Mouse (Mus musculus): ENCODE measurements around the gene Etv5. TPM values are rescaled to one million over a fixed set of nuclear protein-coding genes. Genes with fewer than 3 reads are reported as not detected.
A peak's percentile ranks its signal among the peaks of the same experiment; 100 is the strongest.

Etv5 gene
- polyA plus RNA-seq, 1 experiment from 2014 or later, result 13.4 TPM

- H3K9me3 ChIP-seq (ENCODE audit: control insufficient read depth, low read length), result no peaks in the 10 kb centered on the region
- DNase-seq (ENCODE audit: low spot score, missing footprints) (no peak), ATAC-seq (ENCODE audit: low FRiP score) (no peak)
- no peak overlapping the region for H3K9ac ChIP-seq (ENCODE audit: low read length)
- WGBS, result 38% methylated on average over 5 of the region's 5 CpGs
- no peaks in the 10 kb centered on the region for H3K36me3 ChIP-seq (ENCODE audit: control insufficient read depth, insufficient read depth, low read length)
- peaks cover 15% of the 10 kb centered on the region for H3K4me1 ChIP-seq (ENCODE audit: control insufficient read depth, insufficient read depth, low read length)
- no peak overlapping the region for H3K4me3 ChIP-seq (ENCODE audit: low read depth, low read length)
- no peak overlapping the region for H3K27ac ChIP-seq (ENCODE audit: low read depth, low read length)
- peaks cover 31% of the 10 kb centered on the region for H3K27me3 ChIP-seq (ENCODE audit: control insufficient read depth, insufficient read depth, low read length)
- no peak overlapping the region for H3K4me2 ChIP-seq
Observed at GRCm38 (mm10) chr16:22434530-22434929, 5.0 kb downstream of the Etv5 start.

GRCm38 (mm10) chr16:22433944-22434343 is 5.6 kb downstream of the Etv5 start:
- peaks cover 31% of the 10 kb centered on the region for H3K27me3 ChIP-seq (ENCODE audit: control insufficient read depth, insufficient read depth, low read length)
- ATAC-seq (ENCODE audit: low FRiP score), result no peak
- 12% methylated on average over 12 of the region's 12 CpGs for WGBS
- no peaks in the 10 kb centered on the region for H3K9me3 ChIP-seq (ENCODE audit: control insufficient read depth, low read length)
- no peak overlapping the region for H3K9ac ChIP-seq (ENCODE audit: low read length)
- H3K36me3 ChIP-seq (ENCODE audit: control insufficient read depth, insufficient read depth, low read length), result no peaks in the 10 kb centered on the region
- DNase-seq (ENCODE audit: low spot score, missing footprints), result peak; percentile 89
- H3K4me1 ChIP-seq (ENCODE audit: control insufficient read depth, insufficient read depth, low read length), result peaks cover 16% of the 10 kb centered on the region
- peak overlapping the region; percentile 2; the same call in 1 of the 2 replicates for H3K4me2 ChIP-seq
- H3K4me3 ChIP-seq (ENCODE audit: low read depth, low read length), result no peak overlapping the region
- no peak overlapping the region for H3K27ac ChIP-seq (ENCODE audit: low read depth, low read length)

DNA sequence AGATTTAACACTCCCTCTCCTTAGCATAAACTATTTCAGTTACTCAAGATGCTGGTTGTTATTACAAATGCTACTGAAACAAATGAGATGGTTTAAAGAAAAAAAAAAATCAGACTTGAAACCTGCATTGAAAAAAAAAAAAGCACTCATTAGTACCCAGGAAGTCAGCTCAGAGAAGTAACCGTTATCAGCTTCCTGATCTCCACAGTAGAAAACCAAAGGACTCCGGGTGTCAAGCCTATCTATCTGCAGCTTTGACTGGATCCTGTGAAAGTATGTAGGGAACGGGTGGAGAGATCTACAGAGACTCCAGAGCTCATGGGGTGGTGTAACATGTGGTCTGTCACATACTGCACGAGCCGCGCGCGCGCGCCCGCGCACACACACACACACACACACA is 7.7 kb downstream of the Etv5 start:
- no peaks in the 10 kb centered on the region for H3K9me3 ChIP-seq (ENCODE audit: control insufficient read depth, low read length)
- no peaks in the 10 kb centered on the region for H3K36me3 ChIP-seq (ENCODE audit: control insufficient read depth, insufficient read depth, low read length)
- DNase-seq (ENCODE audit: low spot score, missing footprints), result no peak
- H3K27me3 ChIP-seq (ENCODE audit: control insufficient read depth, insufficient read depth, low read length), result peaks cover 18% of the 10 kb centered on the region
- H3K4me1 ChIP-seq (ENCODE audit: control insufficient read depth, insufficient read depth, low read length), result peaks cover 17% of the 10 kb centered on the region
- H3K9ac ChIP-seq (ENCODE audit: low read length), result no peak overlapping the region
- ATAC-seq (ENCODE audit: low FRiP score), result no peak
- H3K4me3 ChIP-seq (ENCODE audit: low read depth, low read length), result no peak overlapping the region
- no peak overlapping the region for H3K27ac ChIP-seq (ENCODE audit: low read depth, low read length)
- 92% methylated on average over 12 of the region's 12 CpGs for WGBS
- H3K4me2 ChIP-seq, result no peak overlapping the region

DNA sequence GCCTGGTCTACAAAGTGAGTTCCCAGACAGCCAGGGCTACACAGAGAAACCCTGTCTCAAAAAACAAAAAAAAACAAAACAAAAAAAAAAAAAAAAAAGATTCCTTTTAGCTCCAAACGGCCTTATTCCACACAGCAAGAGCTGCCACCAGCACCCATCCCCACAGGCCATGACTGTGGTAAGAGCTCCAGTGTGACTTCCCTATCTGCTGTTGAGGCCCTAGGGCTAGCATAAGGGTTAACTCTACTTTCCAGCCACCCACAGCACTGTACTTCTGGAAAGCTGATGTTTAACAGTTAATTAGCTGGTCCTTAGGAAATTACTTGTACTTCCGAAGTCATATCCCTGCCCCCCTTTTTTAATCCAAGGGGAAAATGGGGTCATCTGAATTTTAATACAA is 8.2 kb downstream of the Etv5 start:
- DNase-seq (ENCODE audit: low spot score, missing footprints) (no peak), ATAC-seq (ENCODE audit: low FRiP score) (no peak)
- Histone ChIP-seq H3K4me3 (ENCODE audit: low read depth, low read length) (no peak overlapping the region), H3K4me1 (ENCODE audit: control insufficient read depth, insufficient read depth, low read length) (peaks cover 17% of the 10 kb centered on the region), H3K27me3 (ENCODE audit: control insufficient read depth, insufficient read depth, low read length) (peaks cover 16% of the 10 kb centered on the region), H3K36me3 (ENCODE audit: control insufficient read depth, insufficient read depth, low read length) (no peaks in the 10 kb centered on the region), H3K27ac (ENCODE audit: low read depth, low read length) (no peak overlapping the region), H3K9me3 (ENCODE audit: control insufficient read depth, low read length) (no peaks in the 10 kb centered on the region), H3K4me2 (no peak overlapping the region), H3K9ac (ENCODE audit: low read length) (no peak overlapping the region)
- 78% methylated on average over 2 of the region's 2 CpGs for WGBS

DNA sequence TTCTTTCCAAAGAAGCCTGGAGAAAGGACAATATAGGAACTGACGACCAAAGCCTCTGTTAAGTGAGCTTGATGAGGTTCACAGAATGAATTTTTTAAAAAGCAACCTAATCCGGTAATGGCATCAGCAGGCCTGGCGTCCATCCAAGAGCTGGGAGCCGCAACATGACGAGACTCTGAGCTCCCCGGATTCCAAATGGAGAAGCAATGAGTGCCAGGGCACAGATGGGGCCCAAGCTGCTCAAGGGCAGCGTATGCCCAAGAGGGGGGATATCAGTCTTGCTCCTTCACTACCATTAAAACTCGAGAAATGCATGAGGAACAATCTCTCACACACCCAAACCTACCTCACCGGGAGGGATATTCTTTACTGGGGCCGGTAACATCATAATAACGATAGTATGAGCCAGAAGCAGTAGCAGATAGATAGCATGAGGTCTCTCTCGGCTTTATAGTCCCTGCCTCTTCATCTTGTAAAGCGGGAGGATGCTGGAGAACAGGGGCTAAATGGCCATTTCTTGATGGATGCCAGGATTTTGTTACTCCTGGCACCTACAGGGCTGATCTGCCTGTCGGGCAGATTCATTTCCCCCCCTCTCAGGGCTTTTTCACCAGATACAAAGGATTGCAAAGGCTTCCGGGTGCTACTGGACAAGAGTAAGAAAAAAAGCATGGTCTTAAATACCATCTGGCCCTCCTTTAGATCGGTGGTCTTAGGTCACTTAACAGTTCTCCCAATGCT is 9.1 kb downstream of the Etv5 start:
- no peaks in the 10 kb centered on the region for H3K36me3 ChIP-seq (ENCODE audit: control insufficient read depth, insufficient read depth, low read length)
- peaks cover 17% of the 10 kb centered on the region for H3K4me1 ChIP-seq (ENCODE audit: control insufficient read depth, insufficient read depth, low read length)
- H3K4me2 ChIP-seq, result no peak overlapping the region
- WGBS, result 75% methylated on average over 16 of the region's 16 CpGs
- ATAC-seq (ENCODE audit: low FRiP score) (no peak), DNase-seq (ENCODE audit: low spot score, missing footprints) (peak; percentile 84)
- H3K4me3 ChIP-seq (ENCODE audit: low read depth, low read length), result no peak overlapping the region
- no peak overlapping the region for H3K27ac ChIP-seq (ENCODE audit: low read depth, low read length)
- no peaks in the 10 kb centered on the region for H3K9me3 ChIP-seq (ENCODE audit: control insufficient read depth, low read length)
- peaks cover 11% of the 10 kb centered on the region for H3K27me3 ChIP-seq (ENCODE audit: control insufficient read depth, insufficient read depth, low read length)
- no peak overlapping the region for H3K9ac ChIP-seq (ENCODE audit: low read length)

DNA sequence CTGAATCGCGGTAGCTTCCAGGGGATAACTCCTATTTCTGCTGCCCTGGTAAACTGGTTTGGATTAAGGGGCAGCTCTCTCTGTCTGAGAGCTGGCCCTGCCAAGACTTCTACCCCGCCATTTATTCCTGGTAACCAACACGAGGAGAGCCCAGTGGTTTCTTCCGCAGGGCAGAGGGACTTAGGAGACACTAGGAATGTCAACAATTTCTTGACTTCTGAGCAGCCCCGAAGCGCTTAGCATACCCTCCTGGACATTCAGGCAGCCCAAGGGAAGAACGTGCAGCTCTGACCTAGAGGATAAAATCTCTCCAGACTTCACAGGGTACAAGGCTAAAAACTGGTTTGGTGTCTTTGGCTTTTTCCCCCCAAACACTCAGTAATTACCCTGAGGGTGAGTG is 10.1 kb downstream of the Etv5 start:
- ATAC-seq (ENCODE audit: low FRiP score) (peak; percentile 28), DNase-seq (ENCODE audit: low spot score, missing footprints) (no peak)
- H3K4me3 ChIP-seq (ENCODE audit: low read depth, low read length), result no peak overlapping the region
- WGBS, result under 1% methylated on average over 8 of the region's 8 CpGs
- H3K9me3 ChIP-seq (ENCODE audit: control insufficient read depth, low read length), result no peaks in the 10 kb centered on the region
- H3K36me3 ChIP-seq (ENCODE audit: control insufficient read depth, insufficient read depth, low read length), result no peaks in the 10 kb centered on the region
- peaks cover 11% of the 10 kb centered on the region for H3K27me3 ChIP-seq (ENCODE audit: control insufficient read depth, insufficient read depth, low read length)
- H3K4me1 ChIP-seq (ENCODE audit: control insufficient read depth, insufficient read depth, low read length), result peaks cover 17% of the 10 kb centered on the region
- H3K4me2 ChIP-seq, result peak overlapping the region; percentile 35
- no peak overlapping the region for H3K9ac ChIP-seq (ENCODE audit: low read length)
- no peak overlapping the region for H3K27ac ChIP-seq (ENCODE audit: low read depth, low read length)

DNA sequence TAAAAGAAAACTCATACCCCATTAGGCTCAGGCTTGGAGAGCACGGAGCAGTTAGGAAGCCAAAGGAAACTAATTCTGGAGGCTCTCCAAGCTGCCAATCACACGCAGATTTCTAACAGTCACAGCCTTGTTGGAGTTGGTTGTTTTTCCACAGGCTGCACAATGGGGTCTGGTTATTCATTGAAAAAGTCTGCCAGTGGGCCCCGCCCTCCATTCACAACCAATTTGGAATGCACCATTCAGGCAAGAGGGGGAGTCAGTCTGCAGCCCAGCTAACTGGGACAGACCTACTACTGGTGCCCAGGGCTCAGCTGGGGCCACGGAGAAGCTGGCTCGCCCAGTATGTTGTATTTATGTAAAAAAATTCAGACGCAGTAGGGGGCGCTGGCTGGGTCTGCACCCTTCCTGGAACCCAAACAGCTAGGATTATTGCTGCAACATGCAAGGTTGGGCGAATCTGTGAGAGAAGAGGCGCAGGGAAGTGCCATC is 10.6 kb downstream of the Etv5 start:
- DNase-seq (ENCODE audit: low spot score, missing footprints), result peak; percentile 98
- Histone ChIP-seq H3K27me3 (ENCODE audit: control insufficient read depth, insufficient read depth, low read length) (peaks cover 11% of the 10 kb centered on the region), H3K4me2 (peak overlapping the region; percentile 35), H3K4me1 (ENCODE audit: control insufficient read depth, insufficient read depth, low read length) (peaks cover 17% of the 10 kb centered on the region), H3K4me3 (ENCODE audit: low read depth, low read length) (no peak overlapping the region), H3K9ac (ENCODE audit: low read length) (no peak overlapping the region), H3K9me3 (ENCODE audit: control insufficient read depth, low read length) (no peaks in the 10 kb centered on the region), H3K36me3 (ENCODE audit: control insufficient read depth, insufficient read depth, low read length) (no peaks in the 10 kb centered on the region), H3K27ac (ENCODE audit: low read depth, low read length) (no peak overlapping the region)
- under 1% methylated on average over 9 of the region's 9 CpGs for WGBS
- ATAC-seq (ENCODE audit: low FRiP score), result peak; percentile 94

DNA sequence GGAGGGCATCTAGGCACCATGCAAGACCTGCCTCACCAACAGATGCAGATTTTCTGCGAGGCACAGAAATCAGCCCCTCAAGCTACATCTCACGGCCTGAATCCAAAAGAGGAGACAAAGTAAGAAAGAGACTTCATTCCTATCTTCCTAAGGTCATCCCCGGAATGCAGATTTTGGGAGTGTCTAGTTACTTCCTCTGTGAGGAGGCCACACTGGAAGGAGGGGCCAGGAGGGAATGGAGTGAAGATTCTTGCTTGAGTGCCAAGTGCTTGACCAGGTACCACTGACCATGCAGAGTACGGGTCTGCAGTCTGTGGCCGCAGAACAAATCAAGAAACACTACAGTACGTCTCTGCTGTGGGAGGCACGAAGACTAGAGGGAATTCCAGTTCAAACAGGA is 12.7 kb downstream of the Etv5 start:
- ATAC-seq (ENCODE audit: low FRiP score) (no peak), DNase-seq (ENCODE audit: low spot score, missing footprints) (no peak)
- Histone ChIP-seq H3K4me1 (ENCODE audit: control insufficient read depth, insufficient read depth, low read length) (peaks cover 14% of the 10 kb centered on the region), H3K27ac (ENCODE audit: low read depth, low read length) (no peak overlapping the region), H3K4me3 (ENCODE audit: low read depth, low read length) (no peak overlapping the region), H3K27me3 (ENCODE audit: control insufficient read depth, insufficient read depth, low read length) (peaks cover 11% of the 10 kb centered on the region), H3K9me3 (ENCODE audit: control insufficient read depth, low read length) (no peaks in the 10 kb centered on the region), H3K4me2 (no peak overlapping the region), H3K36me3 (ENCODE audit: control insufficient read depth, insufficient read depth, low read length) (no peaks in the 10 kb centered on the region), H3K9ac (ENCODE audit: low read length) (no peak overlapping the region)
- 75% methylated on average over 7 of the region's 7 CpGs for WGBS

- Histone ChIP-seq H3K4me1 (ENCODE audit: control insufficient read depth, insufficient read depth, low read length) (no peaks in the 10 kb centered on the region), H3K4me3 (ENCODE audit: low read depth, low read length) (no peak overlapping the region), H3K9me3 (ENCODE audit: control insufficient read depth, low read length) (no peaks in the 10 kb centered on the region), H3K27ac (ENCODE audit: low read depth, low read length) (no peak overlapping the region), H3K4me2 (no peak overlapping the region), H3K27me3 (ENCODE audit: control insufficient read depth, insufficient read depth, low read length) (no peaks in the 10 kb centered on the region), H3K9ac (ENCODE audit: low read length) (no peak overlapping the region), H3K36me3 (ENCODE audit: control insufficient read depth, insufficient read depth, low read length) (no peaks in the 10 kb centered on the region)
- DNase-seq (ENCODE audit: low spot score, missing footprints) (no peak), ATAC-seq (ENCODE audit: low FRiP score) (no peak)
- WGBS, result 74% methylated on average over 5 of the region's 5 CpGs
Observed at GRCm38 (mm10) chr16:22422256-22422655, 17.3 kb downstream of the Etv5 start.
